Mouse (Mus musculus) olfactory bulb, adult 2 months (tissue): ENCODE results near the gene Parp2.

Experiments
- CTCF ChIP-seq: fragments of 200-500 bp; IDR thresholded peaks from 2 replicates; pipeline ENCODE4 v1.5.1; 2012; ENCODE audit warnings: low read depth, mild to moderate bottlenecking, low read length, moderate library complexity; ENCODE audit not compliant: insufficient read depth
- POLR2A ChIP-seq: fragments of 200-500 bp; IDR thresholded peaks from 2 replicates; pipeline ENCODE4 v1.6.1; 2012; ENCODE audit warnings: mild to moderate bottlenecking, low read depth, low read length, moderate library complexity; ENCODE audit not compliant: insufficient read depth

DNA sequence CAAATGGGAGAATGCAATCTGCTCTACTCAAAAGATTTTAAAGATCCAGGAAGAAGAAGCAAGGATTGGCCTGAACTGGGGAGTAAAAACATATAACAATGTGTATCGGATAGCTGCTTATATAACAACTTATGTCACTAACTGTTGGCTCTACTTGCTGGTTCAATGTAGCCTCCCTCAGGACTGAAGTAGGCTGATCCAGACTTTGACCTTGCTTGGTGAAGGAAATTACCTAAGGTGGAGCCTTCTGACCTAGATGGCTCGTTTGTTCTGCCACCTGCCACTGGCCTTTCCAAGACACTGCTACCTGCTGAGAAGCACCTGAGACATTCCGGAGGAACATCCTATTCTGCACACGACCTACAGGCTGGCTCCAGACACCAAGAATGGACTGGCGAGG is 48.1 kb downstream of the Parp2 start:
- TF ChIP-seq CTCF (no peak), POLR2A (no peak)
